Mouse (Mus musculus): Measurements from ENCODE around the gene Vmn1r229. TPM values are rescaled to one million over a fixed set of nuclear protein-coding genes. Genes with fewer than 3 reads are reported as not detected.

The Vmn1r229 gene
- 0.03 TPM in 1 of 2 replicates, not detected in the other for polyA plus RNA-seq (2015; fragmentation: Nextera tagmentation; extraction: Ambion mirVana)

DNA sequence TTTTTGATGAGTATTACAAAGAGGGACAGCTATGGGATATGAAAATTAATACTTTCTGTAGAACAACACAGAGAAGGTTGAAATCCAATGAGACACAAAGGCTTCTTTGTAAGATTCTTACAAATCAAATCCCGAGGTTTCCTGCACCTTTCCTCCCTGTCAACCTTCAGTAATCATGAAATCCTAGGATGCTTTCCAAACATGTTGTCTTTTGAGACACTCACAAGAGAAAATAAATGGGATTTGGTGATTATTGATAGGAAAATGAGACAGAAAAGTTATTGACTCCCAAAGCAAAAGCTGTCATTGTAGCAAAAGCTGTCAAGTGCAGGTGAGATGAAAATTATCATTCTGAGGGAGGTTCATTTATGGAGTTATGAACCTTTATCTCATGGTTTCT lies at the start of gene Vmn1r229:
Gene Vmn1r229, plus strand, starts transcription at position 301 of the 400 bp plus-strand sequence.
- Histone ChIP-seq H3K27me3 (replicated peaks; ENCODE audit: control insufficient read depth, insufficient read depth, low read length) (no peaks in the 10 kb centered on the region), H3K27ac (ENCODE audit: low read length) (no peak within 1 kb of the TSS), H3K4me2 (ENCODE audit: low read length) (no peak within 1 kb of the TSS), H3K4me3 (replicated peaks; ENCODE audit: low read length) (no peak within 1 kb of the TSS), H3K9ac (replicated peaks; ENCODE audit: low read depth, low read length) (no peak within 1 kb of the TSS), H3K4me1 (replicated peaks; ENCODE audit: control insufficient read depth, insufficient read depth, low read length) (no peaks in the 10 kb centered on the region), H3K9me3 (ENCODE audit: control insufficient read depth, low read length) (no peaks in the 10 kb centered on the region), H3K36me3 (ENCODE audit: control insufficient read depth, insufficient read depth) (no peaks in the 10 kb centered on the region)
- no peak for ATAC-seq
- WGBS, result 67% methylated on average over 1 of the region's 1 CpGs

DNA sequence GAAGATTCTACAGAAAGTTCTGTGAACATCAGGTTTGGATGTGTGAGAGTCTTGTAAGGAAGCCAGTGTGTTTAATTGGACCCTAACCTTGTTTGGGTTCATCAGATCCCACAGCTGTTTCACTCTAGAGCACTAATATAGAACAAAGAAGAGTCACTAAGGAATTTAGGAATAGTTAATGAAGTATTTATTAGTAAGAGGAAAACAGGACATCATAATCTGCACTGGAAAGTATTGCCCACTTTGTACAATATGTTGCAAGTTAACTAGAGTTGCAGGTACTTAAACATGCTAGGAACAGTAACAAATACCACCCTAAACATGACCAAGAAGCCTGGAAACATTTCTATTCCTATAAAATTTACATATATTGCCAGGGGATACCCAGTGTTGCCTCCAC lies 25.3 kb upstream of the Vmn1r229 start, which contains the start of gene Vmn1r228:
Gene Vmn1r228, minus strand, starts transcription at position 101 of the 400 bp plus-strand sequence.
- H3K9me3 ChIP-seq (ENCODE audit: control insufficient read depth, low read length), result peaks cover 3% of the 10 kb centered on the region; the same call in 1 of the 2 replicates
- H3K4me1 ChIP-seq (replicated peaks; ENCODE audit: control insufficient read depth, insufficient read depth, low read length), result no peaks in the 10 kb centered on the region
- no peaks in the 10 kb centered on the region for H3K36me3 ChIP-seq (ENCODE audit: control insufficient read depth, insufficient read depth)
- no peak within 1 kb of the TSS for H3K4me2 ChIP-seq (ENCODE audit: low read length)
- H3K27me3 ChIP-seq (replicated peaks; ENCODE audit: control insufficient read depth, insufficient read depth, low read length), result no peaks in the 10 kb centered on the region
- H3K4me3 ChIP-seq (replicated peaks; ENCODE audit: low read length), result no peak within 1 kb of the TSS
- H3K27ac ChIP-seq (ENCODE audit: low read length), result no peak within 1 kb of the TSS
- ATAC-seq, result no peak
- no peak within 1 kb of the TSS for H3K9ac ChIP-seq (replicated peaks; ENCODE audit: low read depth, low read length)

DNA sequence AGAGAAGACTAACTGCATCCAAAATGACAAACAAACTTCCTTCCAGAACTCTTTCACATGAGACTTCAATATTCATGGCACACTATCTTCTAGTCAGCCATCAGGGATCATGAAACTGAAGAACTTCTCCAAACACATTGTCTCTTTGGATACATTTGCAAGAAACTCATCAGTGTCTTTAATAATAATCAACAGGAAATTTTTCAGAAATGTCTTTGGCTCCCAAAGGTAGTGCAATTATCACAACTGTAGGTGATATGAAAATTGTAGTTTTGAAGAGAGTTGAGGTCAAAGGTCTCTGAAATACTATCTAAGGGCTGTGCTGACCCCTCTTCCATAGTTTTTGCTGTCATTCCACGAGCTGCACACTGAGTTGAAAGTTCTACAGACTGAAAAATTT lies 28.8 kb downstream of the Vmn1r229 start, which contains the start of gene Vmn1r230:
Gene Vmn1r230, plus strand, starts transcription at position 301 of the 400 bp plus-strand sequence.
- H3K4me1 ChIP-seq (replicated peaks; ENCODE audit: control insufficient read depth, insufficient read depth, low read length), result no peaks in the 10 kb centered on the region
- no peak within 1 kb of the TSS for H3K4me3 ChIP-seq (replicated peaks; ENCODE audit: low read length)
- no peak within 1 kb of the TSS for H3K9ac ChIP-seq (replicated peaks; ENCODE audit: low read depth, low read length)
- no peaks in the 10 kb centered on the region for H3K36me3 ChIP-seq (ENCODE audit: control insufficient read depth, insufficient read depth)
- H3K27ac ChIP-seq (ENCODE audit: low read length), result no peak within 1 kb of the TSS
- no peak for ATAC-seq
- 12% methylated on average over 1 of the region's 1 CpGs for WGBS
- no peaks in the 10 kb centered on the region for H3K27me3 ChIP-seq (replicated peaks; ENCODE audit: control insufficient read depth, insufficient read depth, low read length)
- H3K9me3 ChIP-seq (ENCODE audit: control insufficient read depth, low read length), result peaks cover 2% of the 10 kb centered on the region; the same call in 1 of the 2 replicates
- no peak within 1 kb of the TSS for H3K4me2 ChIP-seq (ENCODE audit: low read length)

Other genes starting within 250 kb of the Vmn1r229 start
- not detected in 2 replicates for gene Vmn2r109, start 246.8 kb upstream of the Vmn1r229 start, polyA plus RNA-seq (2015; fragmentation: Nextera tagmentation; extraction: Ambion mirVana)
- 0.04 TPM in 2 replicates for gene Vmn2r110, start 215.1 kb upstream of the Vmn1r229 start, polyA plus RNA-seq (2015; fragmentation: Nextera tagmentation; extraction: Ambion mirVana)
- gene Fpr-rs3, start 186.7 kb upstream of the Vmn1r229 start, polyA plus RNA-seq (2015; fragmentation: Nextera tagmentation; extraction: Ambion mirVana), result not detected in 2 replicates
- not detected in 2 replicates for gene Vmn1r226, start 128.7 kb upstream of the Vmn1r229 start, polyA plus RNA-seq (2015; fragmentation: Nextera tagmentation; extraction: Ambion mirVana)
- gene Vmn1r227, start 81.7 kb upstream of the Vmn1r229 start, polyA plus RNA-seq (2015; fragmentation: Nextera tagmentation; extraction: Ambion mirVana), result not detected in 2 replicates
- not detected in 2 replicates for gene Vmn1r228, start 25.4 kb upstream of the Vmn1r229 start, polyA plus RNA-seq (2015; fragmentation: Nextera tagmentation; extraction: Ambion mirVana)
- not detected in 2 replicates for gene Vmn1r230, start 28.9 kb downstream of the Vmn1r229 start, polyA plus RNA-seq (2015; fragmentation: Nextera tagmentation; extraction: Ambion mirVana)
- gene Vmn1r231, start 93.5 kb downstream of the Vmn1r229 start, polyA plus RNA-seq (2015; fragmentation: Nextera tagmentation; extraction: Ambion mirVana), result not detected in 2 replicates
- gene Vmn1r232, start 108.2 kb downstream of the Vmn1r229 start, polyA plus RNA-seq (2015; fragmentation: Nextera tagmentation; extraction: Ambion mirVana), result not detected in 2 replicates
- gene Ppp2r1a, start 133.8 kb downstream of the Vmn1r229 start, polyA plus RNA-seq (2015; fragmentation: Nextera tagmentation; extraction: Ambion mirVana), result 651 and 692 TPM in 2 replicates
- gene Vmn1r233, start 184.9 kb downstream of the Vmn1r229 start, polyA plus RNA-seq (2015; fragmentation: Nextera tagmentation; extraction: Ambion mirVana), result not detected in 2 replicates
- gene Zfp160, start 197.3 kb downstream of the Vmn1r229 start, polyA plus RNA-seq (2015; fragmentation: Nextera tagmentation; extraction: Ambion mirVana), result 20.8 and 21.5 TPM in 2 replicates

Measured in forebrain, embryonic 16.5 days (tissue).